Mouse (Mus musculus) forebrain, embryonic 15.5 days (tissue): Measurements from ENCODE around the gene Rgmb. TPM values are rescaled to one million over a fixed set of nuclear protein-coding genes. Genes with fewer than 3 reads are reported as not detected.

Experiments
- ATAC-seq: fragments of 200-750 bp; cut with Nextera tagmentation; replicated peaks from 2 replicates; pipeline ENCODE4 v1.8.0; 2017; ENCODE audit warnings: mild to moderate bottlenecking, moderate TSS enrichment, moderate library complexity
- H3K27ac ChIP-seq: fragments of 300-500 bp; sonication (generic); replicated peaks from 2 replicates; pipeline ENCODE4 v1.5.1; 2015; ENCODE audit warnings: mild to moderate bottlenecking, inconsistent platforms
- H3K27me3 ChIP-seq: fragments of 300-500 bp; sonication (generic); 2 replicates; pipeline ENCODE4 v1.6.1; 2015; ENCODE audit warnings: inconsistent platforms
- H3K36me3 ChIP-seq: fragments of 300-500 bp; sonication (generic); 2 replicates; pipeline ENCODE4 v1.6.1; 2015; ENCODE audit warnings: mild to moderate bottlenecking, inconsistent platforms
- H3K4me1 ChIP-seq: fragments of 300-500 bp; sonication (generic); 2 replicates; pipeline ENCODE4 v1.6.1; 2015; ENCODE audit warnings: inconsistent platforms
- H3K4me2 ChIP-seq: fragments of 300-500 bp; sonication (generic); replicated peaks from 2 replicates; pipeline ENCODE4 v1.6.1; 2015; ENCODE audit warnings: mild to moderate bottlenecking, inconsistent platforms
- H3K4me3 ChIP-seq: fragments of 300-500 bp; sonication (generic); 2 replicates; pipeline ENCODE4 v1.5.1; 2015; ENCODE audit warnings: mild to moderate bottlenecking, inconsistent platforms
- H3K9ac ChIP-seq: fragments of 300-500 bp; sonication (generic); replicated peaks from 2 replicates; pipeline ENCODE4 v1.6.1; 2015; ENCODE audit warnings: mild to moderate bottlenecking, inconsistent platforms
- H3K9me3 ChIP-seq: fragments of 300-500 bp; sonication (generic); 2 replicates; pipeline ENCODE4 v1.6.1; 2016; ENCODE audit warnings: inconsistent platforms
- WGBS: fragments of 180-500 bp; shearing (Covaris S2); methylation state at CpG from one replicate; pipeline ENCODE4 v1.1.7; 2015; ENCODE audit warnings: mixed read lengths; 5-methylcytosine and 5-hydroxymethylcytosine counted together
- polyA plus RNA-seq: library from polyadenylated mRNA; unstranded; fragments of >200 nt; fragmentation: Nextera tagmentation; extraction: Ambion mirVana; gene quantifications from 2 replicates; pipeline ENCODE4 v1.2.1, GENCODE M21; 2015

Rgmb gene
- polyA plus RNA-seq, 1 experiment from 2014 or later = 51.9 TPM

- Histone ChIP-seq H3K27ac (no peak overlapping the region), H3K4me1 (no peaks in the 10 kb centered on the region), H3K4me3 (no peak overlapping the region), H3K36me3 (peaks cover 73% of the 10 kb centered on the region), H3K9me3 (no peaks in the 10 kb centered on the region), H3K4me2 (no peak overlapping the region), H3K27me3 (no peaks in the 10 kb centered on the region), H3K9ac (no peak overlapping the region)
- no peak for ATAC-seq
- 89% methylated on average over 8 of the region's 8 CpGs for WGBS
These were observed 69.6 kb downstream of the Rgmb start for GRCm38 (mm10) chr17:15761191-15761590.

Other genes starting within 250 kb of the Rgmb start
- gene Chd1, start 126.1 kb downstream of the Rgmb start, polyA plus RNA-seq = 23.4 and 26.6 TPM in 2 replicates